Mouse (Mus musculus): ENCODE measurements around the gene Npat. TPM values are rescaled to one million over a fixed set of nuclear protein-coding genes. Genes with fewer than 3 reads are reported as not detected.

Npat gene
- polyA plus RNA-seq, 1 experiment, result 1.8 TPM

Other genes with a start within 250 kb of the Npat start
- not detected for gene Exph5, start 235.4 kb upstream of the Npat start, polyA plus RNA-seq (2012; fragmentation: generic; extraction: Trizol)
- 4.5 TPM for gene Kdelc2, start 153.0 kb upstream of the Npat start, polyA plus RNA-seq (2012; fragmentation: generic; extraction: Trizol)
- gene 4930550C14Rik, start 134.7 kb upstream of the Npat start, polyA plus RNA-seq (2012; fragmentation: generic; extraction: Trizol), result 0.59 TPM
- 1.6 TPM for gene Atm, start 307 bp upstream of the Npat start, polyA plus RNA-seq (2012; fragmentation: generic; extraction: Trizol)
- gene Acat1, start 73.3 kb downstream of the Npat start, polyA plus RNA-seq (2012; fragmentation: generic; extraction: Trizol), result 34.9 TPM
- gene Cul5, start 133.0 kb downstream of the Npat start, polyA plus RNA-seq (2012; fragmentation: generic; extraction: Trizol), result 10.2 TPM
- not detected for gene Rab39, start 169.2 kb downstream of the Npat start, polyA plus RNA-seq (2012; fragmentation: generic; extraction: Trizol)
- gene Slc35f2, start 234.5 kb downstream of the Npat start, polyA plus RNA-seq (2012; fragmentation: generic; extraction: Trizol), result 0.02 TPM